In the genomic region with DNA sequence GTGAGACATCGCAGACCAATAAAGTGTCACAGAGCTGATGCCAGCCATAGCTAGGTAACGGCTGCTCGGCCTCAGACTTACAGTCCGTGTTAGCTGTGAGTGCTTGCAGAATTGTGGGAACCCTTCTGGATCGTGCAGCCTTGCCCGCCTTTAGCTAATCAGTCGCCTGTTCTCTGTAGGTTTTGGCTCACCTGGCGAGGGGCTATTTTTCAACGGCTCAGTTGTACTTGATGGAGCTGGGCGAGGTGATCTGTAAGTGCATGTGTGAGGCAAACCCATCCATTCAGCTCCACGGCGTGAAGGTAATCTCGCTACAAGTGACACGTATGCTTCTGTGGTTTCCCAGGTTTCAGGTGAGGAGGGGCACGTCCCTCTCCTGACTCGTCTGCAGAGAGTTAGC, we compare ENCODE assay signal across 39 mouse cellular contexts. TPM values are rescaled to one million over a fixed set of nuclear protein-coding genes. Genes with fewer than 3 reads are reported as not detected.
"Had no signal": no experiment of that assay in that cellular context is flagged by ENCODE, and none has a peak within 500 bp of the region (broad histone marks: within the 10 kb centered on the region; RNA-seq: fewer than 3 reads in every experiment).

No protein-coding gene starts in this region.

- H3K9ac ChIP-seq: limb, embryonic 12.5 days; limb, embryonic 13.5 days; limb, embryonic 15.5 days; liver, embryonic 12.5 days; liver, embryonic 13.5 days; liver, embryonic 14.5 days; liver, embryonic 15.5 days; liver, postnatal 0 days; lung, embryonic 14.5 days; lung, embryonic 15.5 days; midbrain, embryonic 12.5 days; midbrain, embryonic 13.5 days; midbrain, embryonic 15.5 days; neural tube, embryonic 12.5 days; neural tube, embryonic 13.5 days had no signal

- H3K9me3 ChIP-seq: limb, embryonic 10.5 days; limb, embryonic 12.5 days; limb, embryonic 13.5 days; limb, embryonic 15.5 days; liver, embryonic 12.5 days; liver, embryonic 13.5 days; liver, embryonic 15.5 days; lung, embryonic 15.5 days; megakaryocyte, embryonic 14.5 days; midbrain, embryonic 10.5 days; midbrain, embryonic 12.5 days; midbrain, embryonic 13.5 days; midbrain, embryonic 15.5 days; neural tube, embryonic 12.5 days; neural tube, embryonic 13.5 days had no signal

- ATAC-seq: liver, embryonic 12.5 days; liver, postnatal 0 days; lung, postnatal 0 days; midbrain, embryonic 13.5 days; midbrain, embryonic 15.5 days; midbrain, embryonic 16.5 days had no signal

- DNase-seq: left cerebral cortex, postnatal 4 days; liver; liver, embryonic 13.5 days; liver, postnatal 0 days; lung, adult 18-20 months; lung, adult 2 months; lung, embryonic 14.5 days; lung, postnatal 10 days; lung, postnatal 14 days; lung, postnatal 36 days; lung, postnatal 4 days had no signal

- H3K27me3 ChIP-seq: limb, embryonic 12.5 days; limb, embryonic 13.5 days; limb, embryonic 15.5 days; liver, embryonic 12.5 days; liver, embryonic 13.5 days; liver, embryonic 15.5 days; lung, embryonic 15.5 days; megakaryocyte, embryonic 14.5 days; midbrain, embryonic 12.5 days; midbrain, embryonic 13.5 days; midbrain, embryonic 15.5 days; neural tube, embryonic 12.5 days; neural tube, embryonic 13.5 days had no signal

- H3K4me1 ChIP-seq: limb, embryonic 10.5 days; limb, embryonic 12.5 days; limb, embryonic 13.5 days; limb, embryonic 15.5 days; liver, embryonic 12.5 days; liver, embryonic 13.5 days; liver, embryonic 15.5 days; lung, embryonic 15.5 days; megakaryocyte, embryonic 14.5 days; midbrain, embryonic 10.5 days; midbrain, embryonic 12.5 days; midbrain, embryonic 13.5 days; midbrain, embryonic 15.5 days; neural tube, embryonic 12.5 days; neural tube, embryonic 13.5 days had no signal

- H3K4me2 ChIP-seq: limb, embryonic 12.5 days; limb, embryonic 13.5 days; limb, embryonic 15.5 days; liver, embryonic 11.5 days; liver, embryonic 12.5 days; liver, embryonic 13.5 days; liver, embryonic 15.5 days; lung, embryonic 14.5 days; lung, embryonic 15.5 days; midbrain, embryonic 12.5 days; midbrain, embryonic 13.5 days; midbrain, embryonic 15.5 days; neural tube, embryonic 12.5 days; neural tube, embryonic 13.5 days had no signal

- H3K4me3 ChIP-seq: limb, embryonic 10.5 days; limb, embryonic 12.5 days; limb, embryonic 13.5 days; limb, embryonic 15.5 days; liver, embryonic 12.5 days; liver, embryonic 13.5 days; liver, embryonic 15.5 days; lung, embryonic 15.5 days; megakaryocyte, embryonic 14.5 days; midbrain, embryonic 10.5 days; midbrain, embryonic 12.5 days; midbrain, embryonic 13.5 days; midbrain, embryonic 15.5 days; myocyte; neural tube, embryonic 12.5 days; neural tube, embryonic 13.5 days had no signal

- H3K27ac ChIP-seq: limb, embryonic 10.5 days; limb, embryonic 12.5 days; limb, embryonic 13.5 days; limb, embryonic 15.5 days; liver, embryonic 12.5 days; liver, embryonic 13.5 days; liver, embryonic 14.5 days; liver, embryonic 15.5 days; lung, embryonic 15.5 days; macrophage; midbrain, embryonic 10.5 days; midbrain, embryonic 12.5 days; midbrain, embryonic 13.5 days; midbrain, embryonic 15.5 days; neural tube, embryonic 12.5 days; neural tube, embryonic 13.5 days had no signal

RNA-seq across cellular contexts. Expression of gene Wfdc21, which starts 27.0 kb away (rescaled TPM):
- total RNA-seq: left cerebral cortex, postnatal 10 days; left cerebral cortex, postnatal 14 days; left cerebral cortex, postnatal 25 days; left cerebral cortex, postnatal 36 days; left cerebral cortex, postnatal 4 days; midbrain, postnatal 0 days had no signal
- polyA plus RNA-seq: limb, embryonic 10.5 days; limb, embryonic 11.5 days; limb, embryonic 12.5 days; limb, embryonic 13.5 days; limb, embryonic 14.5 days; midbrain, embryonic 10.5 days; midbrain, embryonic 12.5 days; midbrain, embryonic 15.5 days; midbrain, embryonic 16.5 days; midbrain, postnatal 0 days; myocyte; neural tube, embryonic 11.5 days; neural tube, embryonic 12.5 days; neural tube, embryonic 13.5 days had no signal
